Mouse (Mus musculus): ENCODE data around the gene Mis18bp1.

DNA sequence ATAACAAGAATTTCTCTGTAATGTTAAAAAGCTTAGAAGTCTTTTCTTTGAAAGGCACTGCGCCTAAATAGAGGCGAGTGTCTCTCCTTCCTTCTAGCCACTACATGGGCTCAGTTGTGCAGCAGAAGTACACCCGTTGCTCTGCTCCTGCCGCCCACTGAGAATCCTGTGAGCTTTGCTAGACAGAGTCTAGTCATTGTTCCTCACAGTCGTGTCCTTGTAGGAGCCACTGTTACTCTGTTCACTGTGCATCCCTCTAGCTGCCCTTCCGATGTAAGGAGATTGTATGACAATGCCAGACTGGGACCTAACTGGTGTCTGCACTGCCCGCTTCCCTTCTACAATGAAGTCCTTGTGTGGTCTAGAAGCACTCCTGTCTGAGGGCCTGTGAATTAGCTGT, 53.4 kb downstream of the Mis18bp1 start:
- TF ChIP-seq CTCF (IDR thresholded peaks at IDR 0.05; ENCODE audit: low read depth) (no peak), EP300 (IDR thresholded peaks at IDR 0.05; ENCODE audit: low read depth) (no peak)
